Mouse (Mus musculus): ENCODE measurements around the gene Pak1.

DNA sequence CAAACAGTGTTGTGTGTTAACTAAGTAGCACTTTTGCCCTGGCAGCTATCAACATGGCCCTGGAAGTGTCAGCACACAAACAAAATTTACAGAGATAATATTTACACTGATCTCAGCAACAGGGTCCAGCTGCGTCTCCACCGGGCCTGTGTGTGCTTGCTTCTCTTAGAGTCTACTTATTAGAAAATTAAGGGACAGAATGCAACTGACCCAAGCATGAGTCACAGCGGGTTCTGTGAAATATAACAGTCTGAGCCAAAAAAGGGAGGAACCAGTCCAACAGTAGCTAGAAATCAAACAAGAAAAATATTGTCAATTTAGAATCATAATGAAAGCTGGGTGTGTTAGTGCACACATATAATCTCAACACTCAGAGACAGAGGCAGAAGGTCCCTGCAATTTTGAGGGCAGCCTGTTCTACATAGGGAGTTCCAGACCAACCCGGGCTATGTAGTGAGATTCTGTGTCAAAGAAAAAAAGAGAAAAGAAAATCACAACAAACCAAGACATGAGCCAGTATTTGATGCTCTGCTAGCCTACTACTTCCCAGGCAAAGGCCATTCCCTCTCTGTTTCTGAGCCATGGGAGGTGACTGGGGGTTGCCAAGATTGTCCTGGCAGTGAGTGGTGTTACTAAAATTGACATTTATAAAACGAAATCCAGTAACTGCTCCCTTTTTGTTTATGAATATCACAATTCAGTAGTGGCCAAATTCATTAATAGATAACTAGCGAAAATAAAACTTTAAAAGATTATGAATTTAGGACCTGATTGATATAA, 17.3 kb upstream of the Pak1 start:
- TF ChIP-seq CTCF (conservative IDR thresholded peaks at IDR 0.05; ENCODE audit: low read length) = no peak
- no peak for TF ChIP-seq POU5F1 (IDR thresholded peaks at IDR 0.05; ENCODE audit: borderline replicate concordance, low read length)
- no peak for TF ChIP-seq NANOG (IDR thresholded peaks at IDR 0.05; ENCODE audit: borderline replicate concordance, low read length)

All from E14TG2a.4 (cell line).